Mouse (Mus musculus): Measurements from ENCODE around the gene Hist1h2bq.
"Not testable (repeated sequence)": the region's sequence is repeated elsewhere in the genome, so short reads cannot be mapped to it uniquely, and the experiment has no call there.

- not testable (repeated sequence) for TF ChIP-seq EP300, CTCF (IDR thresholded peaks at IDR 0.05)
These were observed 12.8 kb downstream of the Hist1h2bq start for GRCm38 (mm10) chr13:21797163-21797562.

Measured in lung, postnatal 0 days (tissue).